Mouse (Mus musculus) lung, postnatal 0 days (tissue): ENCODE measurements at regions not wholly inside any gene's neighbourhood (a gene's known extent, or its start where the extent isn't known, plus 50 kb on each side); places are given as distances from the start of the nearest gene placed in this dataset.

Source experiments
- CTCF ChIP-seq: IDR thresholded peaks from 2 replicates; pipeline ENCODE4 v1.5.1; 2016; ENCODE audit warnings: antibody characterized with exemption, mild to moderate bottlenecking
- EP300 ChIP-seq: IDR thresholded peaks from 2 replicates; pipeline ENCODE4 v1.6.1; 2016; ENCODE audit warnings: antibody characterized with exemption, mild to moderate bottlenecking, control low read depth

DNA sequence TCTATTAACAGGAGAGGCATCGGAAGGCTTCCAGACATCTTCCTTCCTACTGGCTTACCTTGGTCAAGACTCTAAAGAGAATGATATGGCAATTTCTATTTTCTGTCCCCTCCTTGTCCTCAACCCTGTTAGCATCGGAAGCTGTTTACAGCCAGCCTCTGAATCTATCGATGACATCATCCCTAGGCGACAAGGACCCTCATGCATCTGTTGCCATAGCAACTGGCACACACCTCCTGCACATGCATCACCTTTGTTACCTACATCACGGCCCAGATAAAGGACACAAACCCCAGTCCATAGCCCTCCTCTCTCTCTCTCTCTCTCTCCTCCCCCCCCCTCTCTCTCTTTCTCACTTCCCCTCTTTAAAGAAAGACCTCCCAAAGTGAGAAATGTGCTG is 123.1 kb upstream of the Cdkn3 start:
- TF ChIP-seq CTCF: no peak
- TF ChIP-seq EP300: no peak
